Mouse (Mus musculus): ENCODE results near the gene Ormdl2. TPM values are rescaled to one million over a fixed set of nuclear protein-coding genes. Genes with fewer than 3 reads are reported as not detected.
"Not testable (repeated sequence)": the region's sequence is repeated elsewhere in the genome, so short reads cannot be mapped to it uniquely, and the experiment has no call there.

The Ormdl2 gene
- polyA plus RNA-seq, 1 experiment from 2014 or later, result 30.7 TPM

GRCm38 (mm10) chr10:128823821-128824220 lies 2.4 kb upstream of the Ormdl2 start:
- H3K36me3 ChIP-seq, result peaks cover 21% of the 10 kb centered on the region
- no peak overlapping the region for H3K9ac ChIP-seq
- ATAC-seq (ENCODE audit: low read depth), result no peak
- H3K27me3 ChIP-seq, result no peaks in the 10 kb centered on the region
- 97% methylated on average over 9 of the region's 9 CpGs for WGBS
- no peak overlapping the region for H3K27ac ChIP-seq (replicated peaks)
- no peak overlapping the region for H3K4me3 ChIP-seq
- H3K4me2 ChIP-seq, result no peak overlapping the region
- no peaks in the 10 kb centered on the region for H3K9me3 ChIP-seq
- H3K4me1 ChIP-seq (replicated peaks), result peaks cover 25% of the 10 kb centered on the region

- Histone ChIP-seq H3K4me2 (peak overlapping the region; percentile 78), H3K4me3 (peak overlapping the region; percentile 79), H3K4me1 (replicated peaks) (peaks cover 25% of the 10 kb centered on the region), H3K36me3 (peaks cover 28% of the 10 kb centered on the region)
- not testable (repeated sequence) for H3K27me3 ChIP-seq; ATAC-seq (ENCODE audit: low read depth); H3K27ac ChIP-seq (replicated peaks); H3K9ac ChIP-seq; H3K9me3 ChIP-seq
- WGBS, result 78% methylated on average over 4 of the region's 4 CpGs
These were observed 1.6 kb upstream of the Ormdl2 start for GRCm38 (mm10) chr10:128823087-128823486.

GRCm38 (mm10) chr10:128822135-128822534 lies 690 bp upstream of the Ormdl2 start:
- 5% methylated on average over 13 of the region's 13 CpGs for WGBS

GRCm38 (mm10) chr10:128820217-128820616 lies 1.2 kb downstream of the Ormdl2 start:
- Histone ChIP-seq H3K9ac (no peak overlapping the region), H3K36me3 (peaks cover 51% of the 10 kb centered on the region), H3K4me2 (no peak overlapping the region), H3K4me3 (no peak overlapping the region), H3K9me3 (no peaks in the 10 kb centered on the region), H3K27ac (replicated peaks) (no peak overlapping the region), H3K4me1 (replicated peaks) (peaks cover 25% of the 10 kb centered on the region), H3K27me3 (no peaks in the 10 kb centered on the region)
- WGBS, result 92% methylated on average over 4 of the region's 4 CpGs
- no peak for ATAC-seq (ENCODE audit: low read depth)

More at GRCm38 (mm10) chr10:128822135-128822534, 690 bp upstream of the Ormdl2 start:
- peak overlapping the region; percentile 78 for H3K4me2 ChIP-seq
- H3K36me3 ChIP-seq, result peaks cover 38% of the 10 kb centered on the region
- peak overlapping the region; percentile 76 for H3K9ac ChIP-seq
- no peaks in the 10 kb centered on the region for H3K27me3 ChIP-seq
- no peaks in the 10 kb centered on the region for H3K9me3 ChIP-seq
- peak overlapping the region; percentile 79 for H3K4me3 ChIP-seq
- peak; percentile 34; the same call in 1 of the 2 replicates for ATAC-seq (ENCODE audit: low read depth)
- H3K27ac ChIP-seq (replicated peaks), result peak overlapping the region; percentile 64; the same call in 1 of the 2 replicates
- H3K4me1 ChIP-seq (replicated peaks), result peaks cover 25% of the 10 kb centered on the region

- peaks cover 68% of the 10 kb centered on the region for H3K36me3 ChIP-seq
- H3K4me1 ChIP-seq (replicated peaks), result peaks cover 9% of the 10 kb centered on the region
- no peaks in the 10 kb centered on the region for H3K27me3 ChIP-seq
- no peak within 1 kb of the TSS for H3K4me3 ChIP-seq
- H3K9ac ChIP-seq, result no peak within 1 kb of the TSS
- no peak within 1 kb of the TSS for H3K27ac ChIP-seq (replicated peaks)
- WGBS, result 92% methylated on average over 13 of the region's 13 CpGs
- H3K4me2 ChIP-seq, result no peak within 1 kb of the TSS
- H3K9me3 ChIP-seq, result no peaks in the 10 kb centered on the region
- no peak for ATAC-seq (ENCODE audit: low read depth)
These were observed 4.4 kb downstream of the Ormdl2 start, which contains the start of gene Sarnp for GRCm38 (mm10) chr10:128817033-128817432. Sarnp (plus strand) TSS chr10:128817333.

- peak overlapping the region; percentile 86 for H3K4me3 ChIP-seq
- ATAC-seq (ENCODE audit: low read depth), result no peak
- H3K4me1 ChIP-seq (replicated peaks), result peaks cover 67% of the 10 kb centered on the region
- H3K4me2 ChIP-seq, result peak overlapping the region; percentile 78
- no peaks in the 10 kb centered on the region for H3K9me3 ChIP-seq
- 92% methylated on average over 8 of the region's 8 CpGs for WGBS
- peak overlapping the region; percentile 92 for H3K9ac ChIP-seq
- no peak overlapping the region for H3K27ac ChIP-seq (replicated peaks)
- H3K27me3 ChIP-seq, result no peaks in the 10 kb centered on the region
- H3K36me3 ChIP-seq, result peaks cover 30% of the 10 kb centered on the region
These were observed 14.4 kb downstream of the Ormdl2 start for GRCm38 (mm10) chr10:128807018-128807417.

GRCm38 (mm10) chr10:128806086-128806485 lies 15.4 kb downstream of the Ormdl2 start:
- Histone ChIP-seq H3K4me2 (peak overlapping the region; percentile 78), H3K9ac (peak overlapping the region; percentile 92), H3K4me1 (replicated peaks) (peaks cover 70% of the 10 kb centered on the region), H3K9me3 (no peaks in the 10 kb centered on the region), H3K27ac (replicated peaks) (peak overlapping the region; percentile 98), H3K27me3 (no peaks in the 10 kb centered on the region), H3K36me3 (peaks cover 36% of the 10 kb centered on the region), H3K4me3 (peak overlapping the region; percentile 86)
- ATAC-seq (ENCODE audit: low read depth), result no peak
- 60% methylated on average over 6 of the region's 6 CpGs for WGBS

- Histone ChIP-seq H3K27ac (replicated peaks) (peak overlapping the region; percentile 98), H3K9ac (peak overlapping the region; percentile 92), H3K4me1 (replicated peaks) (peaks cover 68% of the 10 kb centered on the region), H3K4me3 (peak overlapping the region; percentile 86), H3K9me3 (no peaks in the 10 kb centered on the region), H3K27me3 (no peaks in the 10 kb centered on the region), H3K4me2 (peak overlapping the region; percentile 78), H3K36me3 (peaks cover 44% of the 10 kb centered on the region)
- under 1% methylated on average over 61 of the region's 70 CpGs for WGBS
- ATAC-seq (ENCODE audit: low read depth), result peak; percentile 93
These were observed 16.1 kb downstream of the Ormdl2 start for GRCm38 (mm10) chr10:128805092-128806000.

GRCm38 (mm10) chr10:128804271-128805091 lies 17.0 kb downstream of the Ormdl2 start, which contains the start of gene Tmem198b:
Tmem198b (minus strand) TSS chr10:128804370.
- peaks cover 59% of the 10 kb centered on the region for H3K4me1 ChIP-seq (replicated peaks)
- ATAC-seq (ENCODE audit: low read depth), result peak; percentile 75
- under 1% methylated on average over 27 of the region's 28 CpGs for WGBS

GRCm38 (mm10) chr10:128803771-128804270 lies 17.6 kb downstream of the Ormdl2 start, which contains the start of gene Dnajc14:
Dnajc14 (plus strand) TSS chr10:128804062.
- H3K36me3 ChIP-seq, result peaks cover 50% of the 10 kb centered on the region
- H3K4me3 ChIP-seq, result peak within 1 kb of the TSS; percentile 86
- H3K27me3 ChIP-seq, result no peaks in the 10 kb centered on the region
- H3K4me2 ChIP-seq, result peak within 1 kb of the TSS; percentile 78
- WGBS, result under 1% methylated on average over 14 of the region's 14 CpGs
- peak; percentile 8 for ATAC-seq (ENCODE audit: low read depth)
- peaks cover 53% of the 10 kb centered on the region for H3K4me1 ChIP-seq (replicated peaks)
- H3K27ac ChIP-seq (replicated peaks), result peak within 1 kb of the TSS; percentile 98
- H3K9me3 ChIP-seq, result no peaks in the 10 kb centered on the region
- H3K9ac ChIP-seq, result peak within 1 kb of the TSS; percentile 92

More at GRCm38 (mm10) chr10:128804271-128805091, 17.0 kb downstream of the Ormdl2 start, which contains the start of gene Tmem198b:
- Histone ChIP-seq H3K4me2 (peak within 1 kb of the TSS; percentile 78), H3K36me3 (peaks cover 50% of the 10 kb centered on the region), H3K9me3 (no peaks in the 10 kb centered on the region), H3K9ac (peak within 1 kb of the TSS; percentile 92), H3K27me3 (no peaks in the 10 kb centered on the region), H3K27ac (replicated peaks) (peak within 1 kb of the TSS; percentile 98), H3K4me3 (peak within 1 kb of the TSS; percentile 86)

GRCm38 (mm10) chr10:128803361-128803760 lies 18.1 kb downstream of the Ormdl2 start:
- Histone ChIP-seq H3K4me3 (peak overlapping the region; percentile 86), H3K27me3 (no peaks in the 10 kb centered on the region), H3K36me3 (peaks cover 51% of the 10 kb centered on the region), H3K4me2 (peak overlapping the region; percentile 78), H3K27ac (replicated peaks) (peak overlapping the region; percentile 98), H3K9ac (peak overlapping the region; percentile 92), H3K4me1 (replicated peaks) (peaks cover 48% of the 10 kb centered on the region), H3K9me3 (no peaks in the 10 kb centered on the region)
- WGBS, result 24% methylated on average over 6 of the region's 6 CpGs
- no peak for ATAC-seq (ENCODE audit: low read depth)
